Mouse (Mus musculus) heart, postnatal 0 days (tissue): ENCODE measurements around the gene Arhgap27.

Experiments
- CTCF ChIP-seq: IDR thresholded peaks from 2 replicates; pipeline ENCODE4 v1.5.1; 2016; ENCODE audit warnings: antibody characterized with exemption, control low read depth, low read depth
- EP300 ChIP-seq: IDR thresholded peaks from 2 replicates; pipeline ENCODE4 v1.6.1; 2016; ENCODE audit warnings: antibody characterized with exemption, low read depth

DNA sequence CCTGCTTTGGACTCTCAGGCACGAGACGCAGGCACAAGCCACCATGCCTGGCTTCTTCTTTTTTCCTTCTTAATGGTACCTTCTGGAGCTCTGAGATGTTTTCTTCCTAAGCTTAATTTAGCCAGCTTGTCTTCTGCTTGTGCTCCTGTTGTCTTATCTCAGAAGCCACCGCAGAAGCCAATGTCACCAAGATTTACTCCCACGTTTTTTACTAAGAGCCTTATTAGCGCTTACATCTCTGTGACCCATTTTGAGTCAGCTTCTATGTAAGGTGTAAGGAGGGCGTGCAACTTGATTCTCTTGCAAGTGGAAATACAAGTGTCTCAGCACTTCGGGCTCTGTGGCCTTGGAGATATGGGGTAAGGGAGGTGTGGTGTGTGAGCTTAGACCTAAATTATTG lies 18.0 kb upstream of the Arhgap27 start:
- TF ChIP-seq CTCF: no peak
- no peak for TF ChIP-seq EP300
